Mouse (Mus musculus): Measurements from ENCODE around the gene Slx4.
"Not testable (repeated sequence)": the region's sequence is repeated elsewhere in the genome, so short reads cannot be mapped to it uniquely, and the experiment has no call there.

Slx4 gene

DNA sequence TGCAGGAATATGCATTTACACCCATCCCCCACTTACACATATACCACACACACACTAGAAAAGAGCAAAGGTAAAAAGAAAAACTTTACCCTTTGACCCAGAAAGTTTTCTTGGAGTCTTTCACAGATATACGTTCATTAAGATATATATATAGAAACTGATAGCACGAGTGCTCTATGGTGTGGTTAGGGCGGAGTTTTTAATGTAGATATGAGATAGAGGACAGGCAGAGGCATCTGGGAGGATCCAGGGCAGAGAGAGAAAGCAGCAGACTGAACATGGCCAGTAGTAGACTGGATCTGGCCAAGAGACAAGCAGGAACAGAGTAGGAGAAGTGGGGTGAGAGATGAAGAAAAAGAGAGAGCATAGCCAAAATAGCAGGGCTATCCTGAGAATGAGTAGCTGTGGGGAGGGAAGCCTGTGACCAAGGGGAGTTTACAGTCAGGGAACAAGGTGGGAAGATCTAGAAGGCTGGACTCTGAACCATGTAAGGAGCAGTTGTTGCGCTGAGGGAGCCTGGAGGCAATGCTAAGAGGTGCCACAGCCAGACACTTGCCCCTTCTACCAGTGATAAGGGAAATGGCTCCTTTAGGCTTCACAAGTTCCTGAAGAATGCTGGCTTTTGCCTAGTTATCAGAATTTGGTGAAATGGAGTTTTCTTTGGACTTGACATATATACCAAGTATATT is 9.5 kb upstream of the Slx4 start:
- DNase-seq (ENCODE audit: low read depth, low spot score): no peak

DNA sequence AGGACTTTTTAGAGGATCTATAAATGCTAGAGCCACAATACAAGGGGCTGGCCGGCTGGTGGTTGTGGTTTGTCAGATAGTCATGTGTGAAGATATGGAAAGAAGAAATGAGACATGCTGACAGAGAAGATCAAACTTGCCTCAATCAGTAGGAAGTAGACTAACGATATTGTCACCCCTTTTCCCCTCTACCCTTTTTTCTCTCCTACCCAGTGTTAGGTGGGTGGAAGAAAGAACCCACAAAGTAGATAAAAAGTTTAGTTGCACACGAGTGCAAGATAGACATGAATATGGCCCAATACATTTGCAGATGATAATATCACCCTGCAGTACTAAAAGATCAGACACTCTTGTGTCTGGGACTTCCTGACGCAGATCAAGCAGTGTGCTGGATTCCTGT is 15.2 kb downstream of the Slx4 start:
- no peak for DNase-seq (ENCODE audit: low read depth, low spot score)

GRCm38 (mm10) chr16:3983146-3983700 is 20.3 kb downstream of the Slx4 start:
- DNase-seq (ENCODE audit: low read depth, low spot score): no peak

GRCm38 (mm10) chr16:3982173-3982572 is 21.4 kb downstream of the Slx4 start:
- no peak for DNase-seq (ENCODE audit: low read depth, low spot score)

DNA sequence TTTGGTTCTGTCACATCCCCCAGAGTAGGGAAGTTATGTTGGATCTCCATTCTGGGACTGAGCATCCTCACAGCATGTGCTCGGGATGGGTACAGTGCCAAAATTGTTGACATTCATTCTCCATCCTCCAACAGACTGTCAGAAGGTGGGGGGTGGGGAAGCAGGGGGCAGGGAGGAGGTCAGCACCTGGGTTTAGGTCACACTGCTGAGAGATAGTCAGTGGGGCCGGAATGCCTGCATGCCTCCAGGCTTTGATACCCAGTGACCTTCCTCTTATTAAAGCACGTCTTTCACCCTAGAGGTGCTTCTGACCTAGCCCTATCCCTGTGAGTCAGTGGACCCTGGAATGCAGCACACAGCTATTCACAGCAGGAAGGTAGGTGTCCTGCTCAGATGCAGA is 26.9 kb downstream of the Slx4 start:
- no peak for DNase-seq (ENCODE audit: low read depth, low spot score)

DNA sequence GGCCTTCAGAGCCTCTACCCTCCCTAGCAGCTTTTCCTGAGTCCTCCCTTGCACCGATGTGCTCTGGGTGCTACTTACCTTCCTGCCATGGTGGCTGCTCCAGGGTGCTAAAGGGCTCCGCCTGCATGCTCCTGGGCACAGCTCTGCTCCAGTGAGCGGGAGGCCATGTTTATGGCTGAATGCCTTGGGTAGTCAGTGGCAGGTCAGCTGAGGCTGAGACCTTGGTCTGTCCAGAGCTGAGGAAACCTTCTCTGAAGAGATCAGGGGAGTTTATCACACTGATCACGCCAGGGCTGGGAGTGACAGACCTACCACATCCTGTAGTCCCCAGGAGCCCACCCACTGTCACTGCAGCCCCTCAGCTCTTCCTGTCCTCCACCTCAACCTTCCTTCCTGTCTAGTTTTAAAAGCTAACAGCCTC is 27.3 kb downstream of the Slx4 start, which contains the start of gene Nlrc3:
Gene Nlrc3 (minus strand): TSS at position 382 of the 421 bp plus-strand sequence.
- no peak for DNase-seq (ENCODE audit: low read depth, low spot score)

DNA sequence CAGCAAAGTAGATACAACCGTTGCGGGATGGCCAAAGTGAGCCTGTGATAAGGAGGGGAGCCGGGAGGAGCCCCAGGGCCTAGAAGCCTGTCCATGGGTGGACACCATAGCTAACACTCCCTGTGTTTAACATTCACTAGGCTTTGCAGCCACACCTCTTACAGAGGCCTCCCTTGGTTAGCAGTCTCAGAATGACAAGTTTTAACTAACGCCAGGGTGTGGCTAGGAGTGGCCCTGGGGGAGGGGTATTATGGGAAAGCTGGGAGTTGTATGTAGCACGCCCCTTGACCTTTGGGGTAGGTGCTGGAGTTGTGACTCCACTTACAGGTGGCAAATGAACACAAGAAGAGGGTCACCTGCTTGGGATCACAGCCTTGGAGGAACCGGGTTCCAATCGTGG is 27.9 kb downstream of the Slx4 start:
- DNase-seq (ENCODE audit: low read depth, low spot score): no peak

GRCm38 (mm10) chr16:3974456-3974855 is 29.1 kb downstream of the Slx4 start:
- DNase-seq (ENCODE audit: low read depth, low spot score): not testable (repeated sequence)

DNA sequence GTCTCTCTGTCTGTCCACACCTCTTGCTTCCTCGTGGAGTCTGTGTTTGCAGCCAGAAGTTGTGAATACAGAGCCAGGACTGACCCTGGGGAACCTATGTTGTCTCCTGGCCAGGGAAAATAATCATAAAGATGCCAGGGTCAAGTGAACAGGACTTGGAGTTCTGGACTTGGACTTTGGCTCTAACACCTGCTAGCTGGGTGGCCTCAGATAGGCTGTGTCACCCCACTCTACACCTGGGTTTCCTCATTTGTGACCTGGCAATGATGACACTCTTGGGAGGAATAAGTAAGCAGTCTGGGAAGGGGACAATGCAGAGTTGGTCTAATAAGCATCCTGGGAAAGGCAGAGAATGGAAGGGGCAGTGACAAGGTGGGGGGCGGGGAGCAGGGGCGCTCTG is 38.0 kb downstream of the Slx4 start:
- no peak for DNase-seq (ENCODE audit: low read depth, low spot score)

GRCm38 (mm10) chr16:3964990-3965389 is 38.6 kb downstream of the Slx4 start:
- no peak for DNase-seq (ENCODE audit: low read depth, low spot score)

- DNase-seq (ENCODE audit: low read depth, low spot score): no peak
Observed at GRCm38 (mm10) chr16:3959261-3959660, 44.3 kb downstream of the Slx4 start.

GRCm38 (mm10) chr16:3956369-3956768 is 47.2 kb downstream of the Slx4 start:
- DNase-seq (ENCODE audit: low read depth, low spot score): peak; percentile 82

- DNase-seq (ENCODE audit: low read depth, low spot score): no peak
Observed at GRCm38 (mm10) chr16:3951141-3951540, 52.4 kb downstream of the Slx4 start.

DNA sequence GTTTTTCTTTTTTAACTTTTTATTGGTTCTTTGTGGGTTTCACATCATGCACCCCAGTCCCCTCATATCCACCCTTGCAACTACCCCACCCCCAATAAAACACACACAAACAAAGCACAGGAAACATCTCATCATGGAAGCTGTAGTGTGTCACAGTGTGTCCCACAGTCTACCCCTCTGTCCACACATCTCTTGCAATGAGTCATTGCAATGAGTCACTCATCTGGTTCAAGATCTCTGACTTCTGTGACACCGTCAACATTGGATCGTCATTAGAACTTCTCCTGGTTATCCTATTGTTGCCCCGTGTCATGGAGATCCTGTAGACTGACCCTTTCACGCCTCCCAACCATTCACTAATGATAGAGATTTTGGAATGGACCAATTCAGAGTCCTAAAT is 68.9 kb downstream of the Slx4 start:
- DNase-seq (ENCODE audit: low read depth, low spot score): no peak

- DNase-seq (ENCODE audit: low read depth, low spot score): peak; percentile 10
Observed at GRCm38 (mm10) chr16:3934091-3934490, 69.5 kb downstream of the Slx4 start.

- no peak for DNase-seq (ENCODE audit: low read depth, low spot score)
Observed at GRCm38 (mm10) chr16:3933536-3933935, 70.0 kb downstream of the Slx4 start.

GRCm38 (mm10) chr16:3929151-3929550 is 74.4 kb downstream of the Slx4 start:
- peak; percentile 9 for DNase-seq (ENCODE audit: low read depth, low spot score)

All from skeletal muscle tissue, adult 2 months (tissue).